Mouse (Mus musculus): ENCODE measurements around the gene Unc93a.
"Not testable (repeated sequence)": the region's sequence is repeated elsewhere in the genome, so short reads cannot be mapped to it uniquely, and the experiment has no call there.

Unc93a gene

DNA sequence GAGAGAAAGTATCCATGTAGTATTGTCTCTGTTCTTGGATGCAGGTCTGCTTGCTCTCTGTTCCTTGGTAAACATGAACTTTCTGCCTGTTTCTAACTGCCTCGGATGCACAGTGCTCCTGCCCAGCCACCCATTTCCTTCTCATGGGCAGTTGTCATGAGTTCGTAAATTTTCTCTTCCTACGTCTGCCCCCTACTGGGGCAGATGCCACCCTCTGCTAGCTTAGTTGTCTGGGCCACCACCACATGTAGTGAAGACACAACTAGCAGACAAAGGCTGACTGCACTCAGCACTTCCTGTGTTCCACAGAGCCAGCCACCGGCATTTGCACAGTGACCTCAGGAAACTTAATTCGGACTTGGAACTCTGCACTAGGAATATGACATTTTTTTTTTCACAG, 62.4 kb downstream of the Unc93a start:
- DNase-seq (ENCODE audit: extremely low spot score), result not testable (repeated sequence)

DNA sequence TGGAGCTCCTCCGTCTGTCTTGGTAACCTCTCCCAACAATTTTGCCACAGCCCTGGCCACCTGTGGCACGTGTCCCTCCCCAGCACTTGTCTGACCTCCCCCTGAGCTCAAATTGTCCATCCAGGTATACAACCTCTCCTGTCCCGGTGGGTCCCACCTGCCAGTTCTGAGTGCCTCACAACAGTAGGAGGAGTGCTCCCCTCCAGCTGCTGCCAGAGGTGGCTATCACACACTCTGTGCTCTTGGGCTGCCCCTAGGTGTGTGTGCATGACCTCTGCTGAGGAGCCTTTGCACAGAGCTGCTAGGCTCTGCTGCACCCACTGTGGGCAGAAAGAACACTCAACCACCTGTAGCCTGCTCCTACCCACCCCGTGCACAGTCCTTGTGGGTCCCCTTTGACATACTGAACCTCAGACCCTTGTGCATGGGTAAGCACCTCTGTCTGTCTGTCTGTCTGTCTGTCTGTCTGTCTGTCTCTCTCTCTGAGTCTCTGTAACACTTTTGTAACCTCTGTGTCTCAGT, 63.7 kb downstream of the Unc93a start:
- DNase-seq (ENCODE audit: extremely low spot score), result not testable (repeated sequence)

DNA sequence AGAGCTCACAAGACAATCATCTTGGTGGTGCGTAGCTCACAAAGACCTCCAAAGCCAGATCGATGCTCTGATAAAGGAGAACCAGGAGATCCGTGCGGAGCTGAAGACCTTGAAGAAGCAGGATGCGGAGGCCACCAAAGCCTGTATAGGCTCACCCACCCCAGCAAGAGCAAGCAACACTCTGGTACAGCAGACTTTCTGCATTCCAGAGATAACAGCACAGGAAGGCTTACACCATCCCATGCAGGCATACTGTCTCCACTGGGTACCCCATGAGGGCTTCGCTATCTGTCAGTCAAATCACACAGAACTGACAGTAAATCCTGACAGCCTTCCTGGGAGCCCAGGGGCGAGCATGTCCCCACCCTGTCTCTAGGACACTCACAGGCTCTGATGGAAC, 68.7 kb downstream of the Unc93a start:
- DNase-seq (ENCODE audit: extremely low spot score), result not testable (repeated sequence)

DNA sequence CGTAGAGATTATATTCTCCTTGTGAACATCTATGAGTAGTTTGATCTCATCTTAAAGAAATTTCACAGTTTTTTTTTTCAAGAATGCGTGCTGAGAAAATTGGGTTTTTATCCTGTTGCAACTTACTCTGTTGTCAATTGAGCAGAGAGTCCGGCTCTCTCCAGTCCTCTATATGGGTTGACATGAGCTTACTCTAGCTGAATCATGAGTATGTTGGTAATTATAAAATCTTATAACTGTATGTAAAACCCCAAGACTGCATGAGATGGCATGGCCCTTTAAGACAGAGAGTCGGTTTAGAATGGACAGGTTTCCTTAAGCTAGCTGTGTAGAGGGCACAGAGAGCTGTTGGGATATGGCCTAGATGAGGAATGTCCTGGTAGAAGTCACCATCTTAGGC, 70.8 kb downstream of the Unc93a start, which contains the start of gene Tcp10b:
TSS of gene Tcp10b (plus strand) at position 301 of the 400 bp plus-strand sequence.
- not testable (repeated sequence) for DNase-seq (ENCODE audit: extremely low spot score)

All from embryo, embryonic 9.5 days (tissue).